Mouse (Mus musculus): ENCODE data around the gene Sdccag8.

The Sdccag8 gene

DNA sequence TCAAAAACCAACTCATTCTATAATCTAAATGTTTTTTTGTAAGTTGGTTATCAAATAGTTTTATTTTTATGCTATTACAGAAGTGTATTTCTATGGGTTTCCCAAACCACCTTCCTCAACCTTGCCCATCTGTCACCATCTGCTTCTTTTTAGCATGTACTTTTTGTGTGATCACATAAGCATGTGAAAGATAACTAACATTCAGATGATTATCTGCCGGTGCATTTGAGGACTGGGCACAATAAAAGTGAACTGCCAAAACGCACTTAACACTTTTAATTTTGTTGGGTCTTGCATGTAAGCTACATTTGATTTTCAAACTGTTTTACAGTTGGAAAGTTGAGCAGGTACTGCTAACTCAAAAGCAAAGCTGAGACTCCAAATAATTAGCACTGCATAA, 240.4 kb downstream of the Sdccag8 start:
- DNase-seq (ENCODE audit: low read depth): no peak

DNA sequence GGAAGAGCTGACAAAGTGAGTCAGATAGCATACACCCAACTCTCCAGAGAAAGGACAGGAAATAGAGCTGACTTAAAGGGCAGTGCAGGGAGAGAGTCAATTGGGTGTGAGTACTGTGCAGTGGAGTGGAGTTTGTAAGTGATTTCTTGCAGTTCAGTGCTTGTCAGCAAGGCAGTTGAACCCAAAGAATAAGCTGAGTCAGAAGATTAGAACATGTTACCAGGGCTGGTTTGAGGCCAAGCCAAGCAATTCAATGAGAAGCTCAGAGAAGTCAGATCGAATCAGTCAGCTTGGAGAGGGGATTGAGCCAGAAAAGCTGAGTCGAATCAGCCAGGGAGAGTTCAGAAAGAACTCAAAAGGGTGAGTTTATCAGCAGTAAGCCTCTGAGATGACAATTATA, 247.3 kb downstream of the Sdccag8 start:
- no peak for DNase-seq (ENCODE audit: low read depth)

DNA sequence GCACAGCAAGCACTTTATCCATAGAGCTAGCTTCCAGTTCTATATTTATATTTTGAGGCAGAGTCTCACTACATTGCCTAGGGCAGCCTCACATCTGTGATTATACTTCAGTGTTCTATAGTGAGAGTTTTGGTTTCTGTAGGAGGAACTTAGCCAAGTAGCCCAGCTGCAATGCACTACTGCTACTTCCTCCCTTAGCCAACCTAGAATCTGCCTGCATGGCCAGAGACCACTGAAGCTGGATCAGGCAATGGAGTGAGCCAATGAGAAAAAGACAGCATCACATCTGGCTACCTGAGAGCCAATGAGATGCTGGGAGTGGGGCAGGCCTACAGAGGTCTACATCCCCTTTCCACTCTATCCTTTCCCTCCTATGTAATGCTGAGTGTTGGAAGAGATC, 251.3 kb downstream of the Sdccag8 start:
- no peak for DNase-seq (ENCODE audit: low read depth)

DNA sequence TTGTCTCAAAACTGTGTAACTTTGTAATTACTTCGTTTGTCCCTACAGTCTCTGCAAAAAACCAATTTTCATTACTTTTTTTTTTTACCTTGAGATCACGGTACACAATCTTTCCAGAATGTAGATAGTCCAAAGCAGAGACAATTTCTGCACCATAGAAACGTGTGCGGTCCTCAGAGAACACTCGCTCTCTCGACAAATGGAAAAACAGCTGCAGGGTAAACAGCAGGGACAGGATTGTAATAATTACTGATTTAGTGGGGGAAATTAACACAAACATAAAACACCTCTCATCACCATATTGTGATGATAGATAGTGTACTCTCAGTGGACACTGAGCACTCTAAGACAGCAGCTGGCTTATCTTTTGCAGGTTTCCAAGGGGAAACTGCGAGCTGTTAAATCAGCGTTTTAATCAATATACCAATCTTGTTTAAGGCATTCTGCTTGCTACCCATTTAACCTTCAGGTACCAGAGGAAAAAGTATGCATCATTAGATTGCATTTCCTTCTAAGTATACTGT, 252.7 kb downstream of the Sdccag8 start:
- no peak for DNase-seq (ENCODE audit: low read depth)

DNA sequence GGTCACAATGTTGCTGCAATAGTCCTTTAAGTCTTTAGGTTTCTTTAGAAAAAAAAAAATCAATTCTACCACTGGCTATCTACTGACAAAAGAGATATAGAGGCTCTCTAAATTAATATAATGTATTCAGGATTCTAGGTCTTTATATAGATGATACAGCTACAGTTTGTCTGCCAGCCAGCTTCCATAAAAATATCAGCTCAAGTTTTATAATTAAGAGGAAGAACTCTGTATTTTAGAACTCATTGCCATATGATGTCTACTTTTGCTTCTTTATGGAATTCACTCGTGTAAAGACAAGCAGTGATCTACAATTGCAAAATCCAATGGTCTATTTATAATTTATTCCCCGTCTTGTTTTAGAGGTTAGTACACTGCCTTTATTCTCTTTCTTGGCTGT, 254.7 kb downstream of the Sdccag8 start:
- DNase-seq (ENCODE audit: low read depth): no peak

Data from c-Kit-positive CD71-positive TER-119-negative erythroid progenitor cells, embryonic 14.5 days (primary cell).